Mouse (Mus musculus): ENCODE results near the gene Pcyt2.

Pcyt2 gene

GRCm38 (mm10) chr11:120560952-120561728 lies 56.6 kb downstream of the Pcyt2 start:
- no peak for DNase-seq (ENCODE audit: low read depth)

Measured in c-Kit-positive CD71-positive TER-119-negative erythroid progenitor cells, embryonic 14.5 days (primary cell).